Mouse (Mus musculus) liver, embryonic 13.5 days (tissue): Measurements from ENCODE around the gene Capn2. TPM values are rescaled to one million over a fixed set of nuclear protein-coding genes. Genes with fewer than 3 reads are reported as not detected.

Experiments used
- ATAC-seq: fragments of 200-750 bp; cut with Nextera tagmentation; 2 replicates; pipeline ENCODE4 v1.8.0; 2017; ENCODE audit warnings: low read depth, mild to moderate bottlenecking, moderate number of reproducible peaks, moderate library complexity
- DNase-seq: peaks from one replicate; pipeline ENCODE4 v3.0.0; 2022
- H3K27ac ChIP-seq: fragments of 300-500 bp; sonication (generic); 2 replicates; pipeline ENCODE4 v1.5.1; 2015; ENCODE audit warnings: moderate library complexity, mild to moderate bottlenecking, inconsistent platforms
- H3K27me3 ChIP-seq: fragments of 300-500 bp; sonication (generic); 2 replicates; pipeline ENCODE4 v1.6.1; 2015; ENCODE audit warnings: mild to moderate bottlenecking, inconsistent platforms
- H3K36me3 ChIP-seq: fragments of 300-500 bp; sonication (generic); 2 replicates; pipeline ENCODE4 v1.6.1; 2015; ENCODE audit warnings: mild to moderate bottlenecking, inconsistent platforms
- H3K4me1 ChIP-seq: fragments of 300-500 bp; sonication (generic); replicated peaks from 2 replicates; pipeline ENCODE4 v1.6.1; 2015; ENCODE audit warnings: inconsistent platforms
- H3K4me2 ChIP-seq: fragments of 300-500 bp; sonication (generic); 2 replicates; pipeline ENCODE4 v1.6.1; 2015; ENCODE audit warnings: inconsistent platforms, mild to moderate bottlenecking, moderate library complexity
- H3K4me3 ChIP-seq: fragments of 300-500 bp; sonication (generic); replicated peaks from 2 replicates; pipeline ENCODE4 v1.5.1; 2015; ENCODE audit warnings: mild to moderate bottlenecking, inconsistent platforms
- H3K9ac ChIP-seq: fragments of 300-500 bp; sonication (generic); 2 replicates; pipeline ENCODE4 v1.6.1; 2015; ENCODE audit warnings: mild to moderate bottlenecking, inconsistent platforms
- H3K9me3 ChIP-seq: fragments of 300-500 bp; sonication (generic); replicated peaks from 2 replicates; pipeline ENCODE4 v1.6.1; 2016; ENCODE audit warnings: inconsistent platforms
- WGBS: fragments of 180-500 bp; shearing (Covaris S2); methylation state at CpG from one replicate; pipeline ENCODE4 v1.1.7; 2015; ENCODE audit not compliant: insufficient replicate concordance; 5-methylcytosine and 5-hydroxymethylcytosine counted together
- polyA plus RNA-seq: library from polyadenylated mRNA; unstranded; fragments of >200 nt; fragmentation: Nextera tagmentation; extraction: Ambion mirVana; gene quantifications from 2 replicates; pipeline ENCODE4 v1.2.1, GENCODE M21; 2015

Capn2 gene
- polyA plus RNA-seq, 1 experiment from 2014 or later, result 22.2 TPM

DNA sequence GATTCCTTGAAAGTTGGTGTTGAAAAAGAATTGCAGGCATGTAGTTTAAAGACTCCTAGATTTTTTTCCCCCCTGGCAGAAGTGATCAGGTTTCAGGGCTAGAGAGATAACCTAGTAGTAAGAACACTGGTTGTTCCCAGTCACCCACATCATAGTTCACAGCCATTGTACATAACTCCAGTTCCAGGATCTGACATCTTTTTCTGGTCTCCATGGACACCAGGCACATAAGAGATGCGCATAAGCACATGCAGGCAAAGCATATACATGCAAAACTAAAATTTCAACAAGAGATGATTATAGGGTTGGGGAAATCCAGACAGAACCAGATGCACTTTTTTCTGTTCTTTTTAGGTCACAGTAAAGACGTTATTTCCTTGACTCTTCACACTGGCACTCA is 62.3 kb downstream of the Capn2 start:
- Histone ChIP-seq H3K27me3 (no peaks in the 10 kb centered on the region), H3K27ac (no peak overlapping the region), H3K9ac (no peak overlapping the region), H3K4me2 (no peak overlapping the region), H3K4me1 (peaks cover 8% of the 10 kb centered on the region; the same call in 1 of the 2 replicates), H3K36me3 (peaks cover 23% of the 10 kb centered on the region), H3K4me3 (no peak overlapping the region), H3K9me3 (no peaks in the 10 kb centered on the region)
- ATAC-seq (no peak), DNase-seq (no peak)
- WGBS, result 77% methylated on average over 2 of the region's 2 CpGs

DNA sequence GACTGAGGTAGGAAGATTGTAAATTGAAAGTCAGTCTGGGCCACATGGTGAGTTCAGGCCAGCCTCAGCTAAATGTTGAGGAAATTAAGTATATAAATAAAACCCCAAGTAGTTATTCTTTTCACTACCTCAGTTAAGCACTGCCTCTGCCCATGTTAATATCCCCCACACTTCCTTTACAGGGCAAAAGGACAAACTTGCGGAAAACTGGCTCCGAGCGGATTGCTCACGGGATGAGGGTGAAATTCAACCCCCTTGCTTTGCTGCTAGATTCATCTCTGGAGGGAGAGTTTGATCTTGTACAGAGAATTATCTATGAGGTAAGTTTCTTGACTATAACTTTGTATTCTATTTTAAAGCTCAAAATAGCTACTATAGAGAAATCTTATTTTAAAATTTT is 64.9 kb downstream of the Capn2 start:
- no peaks in the 10 kb centered on the region for H3K27me3 ChIP-seq
- no peaks in the 10 kb centered on the region for H3K4me1 ChIP-seq
- DNase-seq, result no peak
- no peak overlapping the region for H3K9ac ChIP-seq
- H3K4me3 ChIP-seq, result no peak overlapping the region
- no peak overlapping the region for H3K4me2 ChIP-seq
- WGBS, result 80% methylated on average over 4 of the region's 4 CpGs
- H3K36me3 ChIP-seq, result peaks cover 29% of the 10 kb centered on the region
- no peak for ATAC-seq
- H3K27ac ChIP-seq, result no peak overlapping the region
- no peaks in the 10 kb centered on the region for H3K9me3 ChIP-seq

DNA sequence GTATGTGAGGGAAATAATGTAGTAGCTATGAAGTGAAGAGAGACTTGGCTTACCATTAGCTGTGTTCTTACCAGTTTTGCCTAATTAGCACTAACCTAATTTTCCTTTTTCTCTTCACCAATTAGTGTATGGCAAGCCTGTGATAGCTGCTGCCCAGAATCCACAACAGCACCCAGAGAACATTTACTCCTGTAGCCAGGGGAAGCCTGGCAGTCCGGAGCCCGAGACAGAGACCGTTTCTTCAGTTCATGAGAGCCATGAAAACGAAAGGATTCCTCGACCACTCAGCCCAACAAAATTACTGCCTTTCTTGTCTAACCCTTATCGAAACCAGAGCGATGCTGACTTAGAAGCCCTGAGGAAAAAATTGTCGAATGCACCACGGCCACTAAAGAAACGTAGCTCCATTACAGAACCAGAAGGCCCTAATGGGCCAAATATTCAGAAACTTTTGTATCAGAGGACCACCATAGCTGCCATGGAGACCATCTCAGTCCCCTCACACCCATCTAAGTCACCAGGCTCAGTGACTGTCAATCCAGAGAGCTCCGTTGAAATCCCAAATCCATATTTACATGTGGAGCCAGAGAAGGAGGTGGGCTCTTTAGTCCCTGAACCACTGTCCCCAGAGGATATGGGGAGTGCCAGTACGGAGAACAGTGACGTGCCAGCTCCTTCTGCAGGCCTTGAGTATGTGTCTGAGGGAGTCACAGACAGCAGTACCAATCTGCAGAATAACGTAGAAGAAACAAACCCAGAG is 69.0 kb downstream of the Capn2 start:
- DNase-seq (no peak), ATAC-seq (no peak)
- H3K4me3 ChIP-seq, result no peak overlapping the region
- H3K27me3 ChIP-seq, result no peaks in the 10 kb centered on the region
- no peak overlapping the region for H3K9ac ChIP-seq
- H3K4me1 ChIP-seq, result no peaks in the 10 kb centered on the region
- H3K27ac ChIP-seq, result no peak overlapping the region
- 87% methylated on average over 14 of the region's 14 CpGs for WGBS
- H3K4me2 ChIP-seq, result no peak overlapping the region
- peaks cover 36% of the 10 kb centered on the region for H3K36me3 ChIP-seq
- no peaks in the 10 kb centered on the region for H3K9me3 ChIP-seq

GRCm38 (mm10) chr1:182444116-182444515 is 73.3 kb downstream of the Capn2 start:
- H3K4me2 ChIP-seq, result no peak overlapping the region
- no peaks in the 10 kb centered on the region for H3K9me3 ChIP-seq
- no peak overlapping the region for H3K9ac ChIP-seq
- DNase-seq (no peak), ATAC-seq (no peak)
- H3K4me1 ChIP-seq, result peaks cover 3% of the 10 kb centered on the region; the same call in 1 of the 2 replicates
- no peak overlapping the region for H3K4me3 ChIP-seq
- H3K36me3 ChIP-seq, result peaks cover 48% of the 10 kb centered on the region
- 80% methylated on average over 2 of the region's 2 CpGs for WGBS
- H3K27ac ChIP-seq, result no peak overlapping the region
- no peaks in the 10 kb centered on the region for H3K27me3 ChIP-seq

GRCm38 (mm10) chr1:182441791-182442473 is 75.5 kb downstream of the Capn2 start:
- H3K27ac ChIP-seq, result no peak overlapping the region
- ATAC-seq, result no peak
- H3K9ac ChIP-seq, result no peak overlapping the region
- no peaks in the 10 kb centered on the region for H3K9me3 ChIP-seq
- H3K4me2 ChIP-seq, result no peak overlapping the region
- no peak for DNase-seq
- WGBS, result 78% methylated on average over 18 of the region's 18 CpGs
- peaks cover 3% of the 10 kb centered on the region; the same call in 1 of the 2 replicates for H3K4me1 ChIP-seq
- H3K36me3 ChIP-seq, result peaks cover 38% of the 10 kb centered on the region
- H3K4me3 ChIP-seq, result no peak overlapping the region
- H3K27me3 ChIP-seq, result no peaks in the 10 kb centered on the region

DNA sequence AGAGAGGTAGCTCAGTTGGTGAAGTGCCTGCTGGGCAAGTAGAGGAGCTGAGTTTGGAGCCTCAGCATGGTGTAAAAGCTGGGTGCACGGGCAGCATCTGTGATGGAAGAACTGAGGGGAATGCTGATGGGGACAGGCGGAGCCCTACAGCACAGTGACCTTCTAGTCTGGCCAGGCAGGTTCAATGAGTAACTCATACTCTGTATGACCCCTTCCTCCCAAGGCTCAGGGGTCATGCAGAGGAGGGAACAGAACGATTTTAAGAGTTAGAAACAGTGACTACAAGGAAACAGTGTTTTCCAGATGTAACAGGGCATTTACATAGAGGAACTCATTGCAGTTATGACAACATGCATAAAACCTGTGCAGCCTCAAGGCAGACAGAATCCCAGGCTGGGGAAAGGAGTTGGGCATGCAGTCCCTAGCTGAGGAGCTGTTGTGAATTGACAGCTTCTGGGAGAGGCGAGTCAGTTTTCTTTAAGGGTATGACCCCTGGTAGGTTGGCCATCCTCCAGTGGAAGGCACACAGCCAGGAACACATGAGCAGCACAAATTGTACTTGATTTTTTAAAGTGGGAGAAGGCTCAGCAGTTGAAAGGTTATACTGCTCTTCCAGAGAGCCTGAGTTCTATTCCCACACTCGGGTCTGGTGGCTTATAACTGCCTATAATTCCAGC is 77.7 kb downstream of the Capn2 start:
- Histone ChIP-seq H3K4me2 (no peak overlapping the region), H3K27me3 (no peaks in the 10 kb centered on the region), H3K9ac (no peak overlapping the region), H3K27ac (no peak overlapping the region), H3K9me3 (no peaks in the 10 kb centered on the region), H3K4me1 (peaks cover 3% of the 10 kb centered on the region; the same call in 1 of the 2 replicates), H3K4me3 (no peak overlapping the region), H3K36me3 (peaks cover 28% of the 10 kb centered on the region)
- no peak for DNase-seq
- ATAC-seq, result peak; percentile 34; the same call in 1 of the 2 replicates
- 52% methylated on average over 5 of the region's 5 CpGs for WGBS

- H3K9ac ChIP-seq, result no peak overlapping the region
- 73% methylated on average over 5 of the region's 5 CpGs for WGBS
- H3K4me3 ChIP-seq, result no peak overlapping the region
- H3K27ac ChIP-seq, result no peak overlapping the region
- no peaks in the 10 kb centered on the region for H3K27me3 ChIP-seq
- peaks cover 3% of the 10 kb centered on the region; the same call in 1 of the 2 replicates for H3K4me1 ChIP-seq
- no peaks in the 10 kb centered on the region for H3K9me3 ChIP-seq
- H3K4me2 ChIP-seq, result no peak overlapping the region
- H3K36me3 ChIP-seq, result peaks cover 27% of the 10 kb centered on the region
- ATAC-seq (no peak), DNase-seq (no peak)
These were observed 80.7 kb downstream of the Capn2 start for GRCm38 (mm10) chr1:182436746-182437145.

- Histone ChIP-seq H3K4me2 (no peak overlapping the region), H3K9ac (no peak overlapping the region), H3K27me3 (no peaks in the 10 kb centered on the region), H3K27ac (no peak overlapping the region), H3K4me1 (no peaks in the 10 kb centered on the region; the same call in 1 of the 2 replicates), H3K4me3 (no peak overlapping the region), H3K36me3 (peaks cover 21% of the 10 kb centered on the region), H3K9me3 (no peaks in the 10 kb centered on the region)
- WGBS, result 77% methylated on average over 3 of the region's 3 CpGs
- DNase-seq (no peak), ATAC-seq (no peak)
These were observed 85.3 kb downstream of the Capn2 start for GRCm38 (mm10) chr1:182432059-182432458.

- ATAC-seq (no peak), DNase-seq (no peak)
- no peaks in the 10 kb centered on the region for H3K27me3 ChIP-seq
- H3K9ac ChIP-seq, result no peak overlapping the region
- H3K9me3 ChIP-seq, result no peaks in the 10 kb centered on the region
- H3K36me3 ChIP-seq, result peaks cover 21% of the 10 kb centered on the region
- H3K4me1 ChIP-seq, result peaks cover 11% of the 10 kb centered on the region
- H3K4me3 ChIP-seq, result no peak overlapping the region
- H3K27ac ChIP-seq, result no peak overlapping the region
- 81% methylated on average over 2 of the region's 2 CpGs for WGBS
- no peak overlapping the region for H3K4me2 ChIP-seq
These were observed 86.7 kb downstream of the Capn2 start for GRCm38 (mm10) chr1:182430676-182431075.

GRCm38 (mm10) chr1:182429826-182430225 is 87.6 kb downstream of the Capn2 start:
- H3K4me1 ChIP-seq, result peaks cover 12% of the 10 kb centered on the region
- DNase-seq (no peak), ATAC-seq (no peak)
- H3K27me3 ChIP-seq, result no peaks in the 10 kb centered on the region
- H3K4me2 ChIP-seq, result no peak overlapping the region
- no peaks in the 10 kb centered on the region for H3K9me3 ChIP-seq
- H3K36me3 ChIP-seq, result peaks cover 17% of the 10 kb centered on the region
- H3K27ac ChIP-seq, result no peak overlapping the region
- WGBS, result 74% methylated on average over 3 of the region's 3 CpGs
- H3K4me3 ChIP-seq, result no peak overlapping the region
- H3K9ac ChIP-seq, result no peak overlapping the region

DNA sequence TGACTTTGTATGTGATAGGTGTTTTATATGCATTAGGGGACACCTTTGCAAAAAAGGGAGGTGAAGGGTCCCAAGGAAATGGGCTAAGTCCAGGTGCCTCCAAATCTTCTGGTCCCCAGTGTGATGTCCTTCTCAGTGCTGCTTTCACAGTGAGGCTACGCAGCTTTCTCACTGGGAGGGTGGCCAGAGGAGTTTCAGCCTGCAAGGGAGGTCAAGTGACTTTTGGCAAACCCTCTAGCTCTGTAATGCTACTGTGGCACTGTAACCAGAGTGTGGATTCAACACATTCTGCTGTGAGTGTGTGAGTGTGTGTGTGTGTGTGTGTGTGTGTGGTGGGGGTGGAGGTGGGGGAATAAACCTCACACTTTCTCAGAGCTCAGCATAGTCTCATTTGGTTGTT is 90.0 kb downstream of the Capn2 start:
- H3K4me1 ChIP-seq, result peaks cover 12% of the 10 kb centered on the region
- H3K9ac ChIP-seq, result no peak overlapping the region
- H3K9me3 ChIP-seq, result no peaks in the 10 kb centered on the region
- no peak overlapping the region for H3K4me2 ChIP-seq
- H3K27me3 ChIP-seq, result no peaks in the 10 kb centered on the region
- ATAC-seq, result no peak
- 88% methylated on average over 1 of the region's 1 CpGs for WGBS
- no peak for DNase-seq
- no peak overlapping the region for H3K27ac ChIP-seq
- H3K36me3 ChIP-seq, result peaks cover 11% of the 10 kb centered on the region
- no peak overlapping the region for H3K4me3 ChIP-seq
